ENCODE assay signal across 14 mouse cellular contexts in the genomic region with DNA sequence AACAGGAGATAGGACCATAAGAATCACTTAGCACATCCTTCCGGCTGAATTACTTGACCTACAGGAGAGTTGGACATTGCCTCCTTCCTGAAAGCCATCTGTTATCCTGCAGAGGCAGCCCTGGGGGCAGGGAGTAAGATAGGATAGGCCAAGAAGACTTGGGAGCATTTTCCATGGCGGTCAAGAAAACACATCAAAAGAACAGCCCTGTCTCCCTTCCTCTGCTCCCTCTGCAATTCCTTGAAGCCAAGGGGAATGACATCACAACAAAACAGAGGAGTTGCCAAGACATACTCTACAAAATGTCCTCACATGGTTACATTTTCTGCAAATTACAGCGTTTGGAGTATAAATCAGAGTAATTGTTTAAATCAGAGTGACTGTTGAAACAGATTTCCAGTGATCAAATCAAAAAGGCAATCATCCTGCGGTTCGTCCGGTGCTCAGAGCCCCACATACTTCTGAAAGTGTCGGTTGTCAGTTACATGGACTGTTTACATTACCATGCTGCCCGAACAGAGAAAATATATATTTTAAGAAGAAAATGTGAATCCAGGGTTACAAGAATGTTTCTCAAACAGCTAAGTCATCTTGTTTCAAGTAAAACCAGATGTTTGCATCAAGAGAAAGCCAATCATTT.
"Had no signal": no experiment of that assay in that cellular context is flagged by ENCODE, and none has a peak within 500 bp of the region (broad histone marks: within the 10 kb centered on the region; RNA-seq: fewer than 3 reads in every experiment).

No protein-coding gene starts in this region.

- H3K36me3 ChIP-seq: limb, embryonic 10.5 days; limb, embryonic 13.5 days; liver, embryonic 12.5 days; liver, embryonic 15.5 days had no signal

- H3K9me3 ChIP-seq: limb, embryonic 10.5 days; limb, embryonic 13.5 days; liver, embryonic 12.5 days; liver, embryonic 15.5 days had no signal

- H3K4me1 ChIP-seq: limb, embryonic 13.5 days; liver, embryonic 12.5 days; liver, embryonic 15.5 days had no signal

- H3K4me2 ChIP-seq: limb, embryonic 13.5 days; liver, embryonic 12.5 days; liver, embryonic 15.5 days; midbrain, embryonic 11.5 days had no signal

- H3K4me3 ChIP-seq: limb, embryonic 10.5 days; limb, embryonic 13.5 days; liver, embryonic 12.5 days; liver, embryonic 15.5 days had no signal

- DNase-seq: kidney, postnatal 10 days; kidney, postnatal 4 days; liver; lung, adult 2 months; lung, postnatal 14 days; lung, postnatal 4 days; midbrain, embryonic 14.5 days; thymus, adult 18-20 months; thymus, postnatal 36 days had no signal

- H3K27ac ChIP-seq: limb, embryonic 10.5 days; limb, embryonic 13.5 days; liver, embryonic 12.5 days; liver, embryonic 15.5 days had no signal

- H3K27me3 ChIP-seq: limb, embryonic 13.5 days; liver, embryonic 12.5 days; liver, embryonic 15.5 days had no signal

- H3K9ac ChIP-seq: limb, embryonic 13.5 days; liver, embryonic 12.5 days; liver, embryonic 15.5 days had no signal

- ATAC-seq: liver, embryonic 12.5 days had no signal
